Mouse (Mus musculus) ES-CJ7 (cell line): ENCODE measurements around the gene Litaf.
"Not testable (repeated sequence)": the region's sequence is repeated elsewhere in the genome, so short reads cannot be mapped to it uniquely, and the experiment has no call there.

Experiments used
- DNase-seq: peaks from one replicate; pipeline ENCODE4 v3.0.0; 2011; ENCODE audit warnings: low read depth, low spot score

Gene Litaf

GRCm38 (mm10) chr16:11022113-11022489, 43.9 kb downstream of the Litaf start:
- DNase-seq = no peak

- DNase-seq = no peak
These were observed 44.4 kb downstream of the Litaf start for GRCm38 (mm10) chr16:11021403-11022112.

- peak; percentile 21 for DNase-seq
These were observed 48.0 kb downstream of the Litaf start for GRCm38 (mm10) chr16:11017807-11018595.

GRCm38 (mm10) chr16:11016353-11016752, 49.6 kb downstream of the Litaf start:
- DNase-seq = no peak

GRCm38 (mm10) chr16:11014407-11014806, 51.5 kb downstream of the Litaf start:
- DNase-seq = no peak

GRCm38 (mm10) chr16:11013464-11014147, 52.4 kb downstream of the Litaf start:
- DNase-seq = not testable (repeated sequence)

- DNase-seq = no peak
These were observed 53.1 kb downstream of the Litaf start for GRCm38 (mm10) chr16:11012571-11013463.

- no peak for DNase-seq
These were observed 54.0 kb downstream of the Litaf start for GRCm38 (mm10) chr16:11011939-11012338.

- no peak for DNase-seq
These were observed 54.8 kb downstream of the Litaf start for GRCm38 (mm10) chr16:11011206-11011605.

- DNase-seq = no peak
These were observed 55.7 kb downstream of the Litaf start for GRCm38 (mm10) chr16:11010270-11010669.

- peak; percentile 92 for DNase-seq
These were observed 57.6 kb downstream of the Litaf start for GRCm38 (mm10) chr16:11008162-11008991.

- no peak for DNase-seq
These were observed 59.9 kb downstream of the Litaf start for GRCm38 (mm10) chr16:11006100-11006499.

- DNase-seq = no peak
These were observed 64.0 kb downstream of the Litaf start for GRCm38 (mm10) chr16:11001703-11002659.

- no peak for DNase-seq
These were observed 66.1 kb downstream of the Litaf start for GRCm38 (mm10) chr16:10999809-11000208.

GRCm38 (mm10) chr16:10998224-10998623, 67.7 kb downstream of the Litaf start:
- peak; percentile 38 for DNase-seq

- no peak for DNase-seq
These were observed 69.4 kb downstream of the Litaf start for GRCm38 (mm10) chr16:10996576-10996975.

GRCm38 (mm10) chr16:10993032-10993744, 72.8 kb downstream of the Litaf start:
- DNase-seq = peak; percentile 94
